In genomic region chr17:24203068-24203467, GRCm38 (mm10) we compare ENCODE assay signal across 9 mouse cellular contexts. TPM values are rescaled to one million over a fixed set of nuclear protein-coding genes. Genes with fewer than 3 reads are reported as not detected.
A peak's percentile ranks its signal among the peaks of the same experiment; 100 is the strongest.
DNase-seq lines count a peak whose midpoint lies in the region; ATAC-seq and TF ChIP-seq lines count a peak whose summit lies in the region.
"Had no signal": no experiment of that assay in that cellular context is flagged by ENCODE, and none has a peak within 500 bp of the region (broad histone marks: within the 10 kb centered on the region; RNA-seq: fewer than 3 reads in every experiment).

No protein-coding gene starts in this region.

- H3K4me3 ChIP-seq in heart, embryonic 11.5 days (ENCODE audit: low read depth, low read length): no peak overlapping the region
- H3K4me3 ChIP-seq in intestine, postnatal 0 days (ENCODE audit: low read depth, low read length): no peak overlapping the region
- no peak overlapping the region for H3K4me3 ChIP-seq in midbrain, embryonic 15.5 days
- H3K4me3 ChIP-seq: heart, adult 2 months had no signal

- no peaks in the 10 kb centered on the region for H3K36me3 ChIP-seq in heart, embryonic 11.5 days (ENCODE audit: control insufficient read depth, insufficient read depth, low read length)
- H3K36me3 ChIP-seq in intestine, postnatal 0 days (ENCODE audit: control insufficient read depth, insufficient read depth): no peaks in the 10 kb centered on the region; the same call in 1 of the 2 replicates
- no peaks in the 10 kb centered on the region for H3K36me3 ChIP-seq in midbrain, embryonic 15.5 days (replicated peaks)

- no peak for TF ChIP-seq CTCF in intestine, postnatal 0 days (IDR thresholded peaks at IDR 0.05; ENCODE audit: low read depth)

- intact Hi-C loops in left cerebral cortex, postnatal 4 days (cut with DNase I): no loop called here

- no peak for ATAC-seq in heart, embryonic 11.5 days (replicated peaks; ENCODE audit: insufficient number of reproducible peaks, low FRiP score, low TSS enrichment)
- 0 out of 2 replicates have a peak, but pooled peaks have one; percentile 2 for ATAC-seq in intestine, postnatal 0 days
- no peak for ATAC-seq in midbrain, embryonic 15.5 days (replicated peaks)

- 25% methylated on average over 4 of the region's 4 CpGs for WGBS in heart, embryonic 11.5 days (ENCODE audit: insufficient replicate concordance)
- WGBS in intestine, postnatal 0 days: 24% methylated on average over 4 of the region's 4 CpGs
- WGBS in midbrain, embryonic 15.5 days: 30% methylated on average over 4 of the region's 4 CpGs

- peaks cover 63% of the 10 kb centered on the region for H3K4me1 ChIP-seq in heart, embryonic 11.5 days (ENCODE audit: control insufficient read depth, insufficient read depth, low read length)
- H3K4me1 ChIP-seq in intestine, postnatal 0 days (replicated peaks; ENCODE audit: control insufficient read depth, insufficient read depth, low read length): peaks cover 18% of the 10 kb centered on the region
- H3K4me1 ChIP-seq in midbrain, embryonic 15.5 days: peaks cover 59% of the 10 kb centered on the region

- H3K4me2 ChIP-seq in heart, embryonic 11.5 days: peak overlapping the region; percentile 23
- peak overlapping the region; percentile 38 for H3K4me2 ChIP-seq in intestine, postnatal 0 days (replicated peaks; ENCODE audit: low read depth)
- peak overlapping the region; percentile 94 for H3K4me2 ChIP-seq in midbrain, embryonic 15.5 days

- no peak for DNase-seq in heart, adult 11 months
- DNase-seq in c-Kit-positive CD71-positive TER-119-negative erythroid progenitor cells, embryonic 14.5 days (ENCODE audit: low read depth): peak; percentile 74
- no peak for DNase-seq in left cerebral cortex, postnatal 4 days
- no peak for DNase-seq in embryo, embryonic 9.5 days (ENCODE audit: extremely low spot score)
- DNase-seq in thymus, postnatal 25 days: no peak
- DNase-seq: heart, adult 2 months had no signal

- peak overlapping the region; percentile 29; the same call in 1 of the 2 replicates for H3K27ac ChIP-seq in heart, embryonic 11.5 days (ENCODE audit: low read depth, low read length)
- H3K27ac ChIP-seq in intestine, postnatal 0 days (ENCODE audit: low read depth, low read length): peak overlapping the region; percentile 46
- no peak overlapping the region for H3K27ac ChIP-seq in midbrain, embryonic 15.5 days
- H3K27ac ChIP-seq: heart, adult 2 months had no signal

- no peaks in the 10 kb centered on the region for H3K9me3 ChIP-seq in heart, embryonic 11.5 days (replicated peaks; ENCODE audit: control insufficient read depth, low read length)
- no peaks in the 10 kb centered on the region for H3K9me3 ChIP-seq in intestine, postnatal 0 days (ENCODE audit: control insufficient read depth)
- H3K9me3 ChIP-seq in midbrain, embryonic 15.5 days: no peaks in the 10 kb centered on the region

- H3K9ac ChIP-seq in heart, embryonic 11.5 days (ENCODE audit: low read depth, low read length): no peak overlapping the region
- H3K9ac ChIP-seq in intestine, postnatal 0 days (ENCODE audit: low read depth, low read length): no peak overlapping the region
- peak overlapping the region; percentile 2; the same call in 1 of the 2 replicates for H3K9ac ChIP-seq in midbrain, embryonic 15.5 days

- peaks cover 20% of the 10 kb centered on the region for H3K27me3 ChIP-seq in heart, embryonic 11.5 days (ENCODE audit: control insufficient read depth, insufficient read depth, low read length)
- H3K27me3 ChIP-seq in intestine, postnatal 0 days (replicated peaks; ENCODE audit: control insufficient read depth, insufficient read depth, low read length): peaks cover 10% of the 10 kb centered on the region; the same call in 1 of the 2 replicates
- H3K27me3 ChIP-seq in midbrain, embryonic 15.5 days (replicated peaks): 0 out of 2 replicates have a peak, but pooled peaks cover 7% of the 10 kb centered on the region

RNA-seq across cellular contexts. Expression of gene Tbc1d24, which starts 2.3 kb away (rescaled TPM):
- 4.0 and 5.2 TPM in 2 replicates for polyA plus RNA-seq in heart, embryonic 11.5 days (2014; fragmentation: Nextera tagmentation; extraction: Ambion mirVana)
- polyA plus RNA-seq in intestine, postnatal 0 days (2015; fragmentation: Nextera tagmentation; extraction: Ambion mirVana): 3.1 and 3.4 TPM in 2 replicates
- 28.7 and 30.7 TPM in 2 replicates for polyA plus RNA-seq in midbrain, embryonic 15.5 days (2015; fragmentation: Nextera tagmentation; extraction: Ambion mirVana)
- 10 to 100 TPM; 82.8 to 91.5 TPM for total RNA-seq in left cerebral cortex, postnatal 4 days (2021)

RNA-seq across cellular contexts. Expression of gene Ntn3, which starts 6.3 kb away (rescaled TPM):
- polyA plus RNA-seq in heart, embryonic 11.5 days (2014; fragmentation: Nextera tagmentation; extraction: Ambion mirVana): 2.0 TPM in 2 replicates
- polyA plus RNA-seq in intestine, postnatal 0 days (2015; fragmentation: Nextera tagmentation; extraction: Ambion mirVana): 2.0 and 2.1 TPM in 2 replicates
- 5.1 and 5.4 TPM in 2 replicates for polyA plus RNA-seq in midbrain, embryonic 15.5 days (2015; fragmentation: Nextera tagmentation; extraction: Ambion mirVana)
- 10 to 100 TPM; 15.8 to 16.4 TPM for total RNA-seq in left cerebral cortex, postnatal 4 days (2021)

RNA-seq across cellular contexts. Expression of gene Tedc2, which starts 17.6 kb away (rescaled TPM):
- polyA plus RNA-seq in heart, embryonic 11.5 days (2014; fragmentation: Nextera tagmentation; extraction: Ambion mirVana): 7.0 and 7.6 TPM in 2 replicates
- 6.8 and 7.3 TPM in 2 replicates for polyA plus RNA-seq in intestine, postnatal 0 days (2015; fragmentation: Nextera tagmentation; extraction: Ambion mirVana)
- polyA plus RNA-seq in midbrain, embryonic 15.5 days (2015; fragmentation: Nextera tagmentation; extraction: Ambion mirVana): 12.1 and 12.5 TPM in 2 replicates
- total RNA-seq in left cerebral cortex, postnatal 4 days (2021): 10 to 100 TPM; 12.6 to 13.7 TPM

RNA-seq across cellular contexts. Expression of gene Atp6v0c, which starts 33.6 kb away (rescaled TPM):
- polyA plus RNA-seq in heart, embryonic 11.5 days (2014; fragmentation: Nextera tagmentation; extraction: Ambion mirVana): 552 and 561 TPM in 2 replicates
- polyA plus RNA-seq in intestine, postnatal 0 days (2015; fragmentation: Nextera tagmentation; extraction: Ambion mirVana): 1,362 and 1,364 TPM in 2 replicates
- 1,357 and 1,392 TPM in 2 replicates for polyA plus RNA-seq in midbrain, embryonic 15.5 days (2015; fragmentation: Nextera tagmentation; extraction: Ambion mirVana)
- total RNA-seq in left cerebral cortex, postnatal 4 days (2021): 100 to 1,000 TPM; 770 to 834 TPM

RNA-seq across cellular contexts. Expression of gene Amdhd2, which starts 39.5 kb away (rescaled TPM):
- polyA plus RNA-seq in heart, embryonic 11.5 days (2014; fragmentation: Nextera tagmentation; extraction: Ambion mirVana): 28.3 and 31.0 TPM in 2 replicates
- polyA plus RNA-seq in intestine, postnatal 0 days (2015; fragmentation: Nextera tagmentation; extraction: Ambion mirVana): 159 and 172 TPM in 2 replicates
- 32.1 and 39.6 TPM in 2 replicates for polyA plus RNA-seq in midbrain, embryonic 15.5 days (2015; fragmentation: Nextera tagmentation; extraction: Ambion mirVana)
- 10 to 100 TPM; 30.2 to 32.0 TPM for total RNA-seq in left cerebral cortex, postnatal 4 days (2021)

Comparison
In these comparisons a context has a peak if more than half of its experiments do, and no peak if none do; other contexts are left out.
1. H3K4me2 ChIP-seq: peak in every context shown above with its lines; median percentile 94 in midbrain, embryonic 15.5 days; 38 in intestine, postnatal 0 days; 23 in heart, embryonic 11.5 days.